Mouse (Mus musculus) neural tube, embryonic 14.5 days (tissue): ENCODE results near the gene Egln3. TPM values are rescaled to one million over a fixed set of nuclear protein-coding genes. Genes with fewer than 3 reads are reported as not detected.

Experiments
- ATAC-seq: fragments of 200-750 bp; cut with Nextera tagmentation; 2 replicates; pipeline ENCODE4 v1.8.0; 2017; ENCODE audit warnings: low read depth, mild to moderate bottlenecking, moderate TSS enrichment, moderate library complexity
- H3K27ac ChIP-seq: fragments of 300-500 bp; sonication (generic); 2 replicates; pipeline ENCODE4 v1.5.1; 2014; ENCODE audit warnings: low read depth, mild to moderate bottlenecking, control low read depth, low read length, moderate library complexity, mixed read lengths
- H3K27me3 ChIP-seq: fragments of 300-500 bp; sonication (generic); 2 replicates; pipeline ENCODE4 v1.6.1; 2014; ENCODE audit warnings: low read length; ENCODE audit not compliant: control insufficient read depth, insufficient read depth
- H3K36me3 ChIP-seq: fragments of 300-500 bp; sonication (generic); 2 replicates; pipeline ENCODE4 v1.6.1; 2014; ENCODE audit warnings: low read length, mixed read lengths; ENCODE audit not compliant: control insufficient read depth, insufficient read depth
- H3K4me1 ChIP-seq: fragments of 300-500 bp; sonication (generic); 2 replicates; pipeline ENCODE4 v1.6.1; 2014; ENCODE audit warnings: low read length; ENCODE audit not compliant: control insufficient read depth, insufficient read depth
- H3K4me2 ChIP-seq: fragments of 300-500 bp; sonication (generic); 2 replicates; pipeline ENCODE4 v1.6.1; 2014; ENCODE audit warnings: mild to moderate bottlenecking, low read depth, low read length, control low read depth
- H3K4me3 ChIP-seq: fragments of 300-500 bp; sonication (generic); 2 replicates; pipeline ENCODE4 v1.5.1; 2014; ENCODE audit warnings: low read depth, low read length, control low read depth, mixed read lengths
- H3K9ac ChIP-seq: fragments of 300-500 bp; sonication (generic); replicated peaks from 2 replicates; pipeline ENCODE4 v1.6.1; 2014; ENCODE audit warnings: low read depth, mild to moderate bottlenecking, control low read depth, low read length, mixed read lengths
- H3K9me3 ChIP-seq: fragments of 300-500 bp; sonication (generic); 2 replicates; pipeline ENCODE4 v1.6.1; 2016; ENCODE audit warnings: low read length; ENCODE audit not compliant: control insufficient read depth
- WGBS: fragments of 180-500 bp; shearing (Covaris S2); extraction: QIAGEN DNeasy Blood & Tissue Kit; methylation state at CpG from one replicate; pipeline ENCODE4 v1.1.7; 2014; 5-methylcytosine and 5-hydroxymethylcytosine counted together
- polyA plus RNA-seq: library from polyadenylated mRNA; unstranded; fragments of >200 nt; fragmentation: Nextera tagmentation; extraction: Ambion mirVana; gene quantifications from 2 replicates; pipeline ENCODE4 v1.2.1, GENCODE M21; 2014

Egln3 gene
- polyA plus RNA-seq, 1 experiment from 2014 or later = 7.9 TPM

DNA sequence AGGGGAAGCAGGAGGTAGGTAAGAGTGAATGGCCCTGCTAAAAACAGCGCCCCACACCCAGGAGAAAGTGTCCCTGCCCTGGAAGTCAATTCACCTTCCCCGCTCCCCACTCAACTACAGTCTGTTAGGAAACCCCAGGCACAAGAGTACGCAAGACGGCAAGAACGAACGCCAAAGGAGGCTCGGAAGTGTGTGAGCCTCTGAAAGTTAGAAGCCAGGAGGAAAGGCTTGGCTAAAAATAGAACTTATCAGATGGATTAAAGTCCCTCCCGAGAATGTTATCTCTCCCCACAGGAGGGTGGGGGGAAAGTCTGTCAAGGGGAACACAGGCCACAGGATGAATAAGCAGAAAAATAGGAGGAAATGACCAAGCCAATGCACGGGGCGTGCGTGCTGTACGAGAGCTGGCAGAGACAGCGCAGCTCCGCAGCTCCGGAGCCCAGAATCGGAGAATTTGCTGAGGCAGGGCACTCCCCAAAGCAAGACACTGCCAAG lies 41.0 kb downstream of the Egln3 start:
- H3K4me1 ChIP-seq = 0 out of 2 replicates have a peak, but pooled peaks cover 4% of the 10 kb centered on the region
- no peak overlapping the region for H3K27ac ChIP-seq
- WGBS = under 1% methylated on average over 16 of the region's 16 CpGs
- no peaks in the 10 kb centered on the region for H3K36me3 ChIP-seq
- no peaks in the 10 kb centered on the region for H3K9me3 ChIP-seq
- peak overlapping the region; percentile 44 for H3K4me2 ChIP-seq
- H3K27me3 ChIP-seq = no peaks in the 10 kb centered on the region
- H3K9ac ChIP-seq = no peak overlapping the region
- peak overlapping the region; percentile 5; the same call in 1 of the 2 replicates for H3K4me3 ChIP-seq
- peak; percentile 51; the same call in 1 of the 2 replicates for ATAC-seq

- no peak overlapping the region for H3K9ac ChIP-seq
- H3K4me2 ChIP-seq = no peak overlapping the region
- ATAC-seq = no peak
- H3K4me3 ChIP-seq = no peak overlapping the region
- no peaks in the 10 kb centered on the region for H3K36me3 ChIP-seq
- 14% methylated on average over 5 of the region's 5 CpGs for WGBS
- H3K27me3 ChIP-seq = no peaks in the 10 kb centered on the region
- H3K9me3 ChIP-seq = no peaks in the 10 kb centered on the region
- 0 out of 2 replicates have a peak, but pooled peaks cover 4% of the 10 kb centered on the region for H3K4me1 ChIP-seq
- H3K27ac ChIP-seq = no peak overlapping the region
These were observed 42.0 kb downstream of the Egln3 start for GRCm38 (mm10) chr12:54161468-54162202.

DNA sequence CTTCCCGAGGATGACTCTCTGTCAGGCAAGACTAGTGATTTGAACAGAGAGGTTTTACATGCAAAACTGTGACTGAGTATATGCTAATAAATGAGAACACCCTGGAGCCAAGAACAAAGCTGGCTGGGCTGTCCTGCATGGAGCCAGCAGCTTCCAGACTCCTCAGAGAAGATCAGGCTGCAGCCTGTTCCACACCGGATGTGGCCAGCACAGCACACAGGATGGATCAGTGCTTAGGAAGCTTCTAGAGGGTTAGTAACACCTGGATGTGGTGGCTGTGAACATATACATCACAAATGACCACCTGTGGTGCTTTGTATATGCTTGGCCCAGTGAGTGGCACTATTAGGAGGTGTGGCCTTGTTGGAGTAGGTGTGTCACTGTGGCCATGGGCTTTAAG lies 43.4 kb downstream of the Egln3 start:
- Histone ChIP-seq H3K9me3 (no peaks in the 10 kb centered on the region), H3K4me1 (0 out of 2 replicates have a peak, but pooled peaks cover 4% of the 10 kb centered on the region), H3K27me3 (no peaks in the 10 kb centered on the region), H3K27ac (no peak overlapping the region), H3K9ac (no peak overlapping the region), H3K4me2 (no peak overlapping the region), H3K36me3 (no peaks in the 10 kb centered on the region), H3K4me3 (no peak overlapping the region)
- no peak for ATAC-seq
- WGBS = 75% methylated on average over 2 of the region's 2 CpGs

- H3K4me2 ChIP-seq = no peak overlapping the region
- WGBS = 96% methylated on average over 1 of the region's 1 CpGs
- H3K9me3 ChIP-seq = no peaks in the 10 kb centered on the region
- ATAC-seq = no peak
- no peak overlapping the region for H3K9ac ChIP-seq
- no peak overlapping the region for H3K4me3 ChIP-seq
- H3K36me3 ChIP-seq = no peaks in the 10 kb centered on the region
- no peaks in the 10 kb centered on the region for H3K4me1 ChIP-seq
- H3K27me3 ChIP-seq = no peaks in the 10 kb centered on the region
- H3K27ac ChIP-seq = no peak overlapping the region
These were observed 48.9 kb downstream of the Egln3 start for GRCm38 (mm10) chr12:54154771-54155170.

DNA sequence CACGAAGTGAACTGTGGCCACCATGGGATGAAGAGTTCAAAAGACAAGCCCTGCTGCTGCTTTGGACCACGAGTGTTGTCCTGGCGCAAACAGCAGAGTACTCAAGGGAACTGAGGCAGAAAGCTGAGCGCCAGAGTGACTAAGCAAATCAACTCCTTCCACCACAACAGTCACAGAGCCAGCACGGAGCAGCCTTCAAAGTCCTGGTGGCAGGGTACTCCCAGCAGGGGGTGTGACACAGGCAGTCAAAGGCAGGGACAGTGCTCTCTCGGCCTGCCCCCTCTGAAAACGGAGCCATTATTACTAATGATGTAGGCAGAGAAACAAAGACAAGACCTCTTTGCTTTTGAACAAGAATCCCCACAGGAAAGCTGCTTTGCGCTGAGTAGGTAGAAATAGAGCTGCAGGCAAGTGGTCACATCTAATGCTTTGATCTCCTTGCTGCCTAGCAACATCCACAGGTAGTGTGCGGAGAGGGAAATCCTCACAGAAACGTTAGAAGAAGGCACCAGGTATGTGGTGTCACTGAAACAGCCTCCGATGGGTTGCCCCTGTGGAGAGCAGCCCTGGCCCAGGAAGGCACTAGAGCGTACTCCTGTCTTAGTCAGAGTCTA lies 56.6 kb downstream of the Egln3 start:
- no peaks in the 10 kb centered on the region for H3K36me3 ChIP-seq
- no peak overlapping the region for H3K9ac ChIP-seq
- no peak for ATAC-seq
- H3K4me3 ChIP-seq = no peak overlapping the region
- no peaks in the 10 kb centered on the region for H3K9me3 ChIP-seq
- no peak overlapping the region for H3K4me2 ChIP-seq
- H3K27ac ChIP-seq = no peak overlapping the region
- no peaks in the 10 kb centered on the region for H3K27me3 ChIP-seq
- H3K4me1 ChIP-seq = no peaks in the 10 kb centered on the region
- WGBS = 22% methylated on average over 12 of the region's 12 CpGs
